Mouse (Mus musculus) cerebellum, adult 2 months (tissue): ENCODE results near the gene Lrrc42.

Experiments used
- CTCF ChIP-seq: fragments of 200-500 bp; IDR thresholded peaks from 2 replicates; pipeline ENCODE4 v1.5.1; 2011; ENCODE audit warnings: low read depth, mild to moderate bottlenecking, control low read depth, low read length, moderate library complexity, borderline replicate concordance; ENCODE audit not compliant: insufficient read depth
- POLR2A ChIP-seq: fragments of 200-500 bp; IDR thresholded peaks from 2 replicates; pipeline ENCODE4 v1.6.1; 2011; ENCODE audit warnings: low read length, control low read depth, borderline replicate concordance; ENCODE audit not compliant: insufficient read depth

- TF ChIP-seq CTCF (no peak), POLR2A (no peak)
Observed at GRCm38 (mm10) chr4:107243365-107244333, 9.7 kb downstream of the Lrrc42 start.
